Mouse (Mus musculus) kidney, embryonic 14.5 days (tissue): ENCODE measurements at regions not wholly inside any gene's neighbourhood (a gene's known extent, or its start where the extent isn't known, plus 50 kb on each side); places are given as distances from the start of the nearest gene placed in this dataset.

Source experiments
- ATAC-seq: fragments of 200-750 bp; cut with Nextera tagmentation; 2 replicates; pipeline ENCODE4 v1.8.0; 2017; ENCODE audit warnings: moderate number of reproducible peaks, mild to moderate bottlenecking, moderate TSS enrichment, moderate library complexity; ENCODE audit not compliant: low FRiP score, low TSS enrichment
- H3K27ac ChIP-seq: fragments of 300-500 bp; sonication (generic); 2 replicates; pipeline ENCODE4 v1.5.1; 2014; ENCODE audit warnings: low read depth, mild to moderate bottlenecking, low read length, moderate library complexity, mixed read lengths
- H3K27me3 ChIP-seq: fragments of 300-500 bp; sonication (generic); 2 replicates; pipeline ENCODE4 v1.6.1; 2014; ENCODE audit warnings: mild to moderate bottlenecking, low read length; ENCODE audit not compliant: control insufficient read depth, insufficient read depth
- H3K36me3 ChIP-seq: fragments of 300-500 bp; sonication (generic); 2 replicates; pipeline ENCODE4 v1.6.1; 2014; ENCODE audit warnings: low read length, mixed read lengths; ENCODE audit not compliant: control insufficient read depth, insufficient read depth
- H3K4me1 ChIP-seq: fragments of 300-500 bp; sonication (generic); 2 replicates; pipeline ENCODE4 v1.6.1; 2014; ENCODE audit warnings: low read length, mixed read lengths; ENCODE audit not compliant: control insufficient read depth, insufficient read depth
- H3K4me2 ChIP-seq: fragments of 300-500 bp; sonication (generic); replicated peaks from 2 replicates; pipeline ENCODE4 v1.6.1; 2014; ENCODE audit warnings: low read depth, mild to moderate bottlenecking, low read length
- H3K4me3 ChIP-seq: fragments of 300-500 bp; sonication (generic); 2 replicates; pipeline ENCODE4 v1.5.1; 2014; ENCODE audit warnings: mild to moderate bottlenecking, low read length
- H3K9ac ChIP-seq: fragments of 300-500 bp; sonication (generic); 2 replicates; pipeline ENCODE4 v1.6.1; 2014; ENCODE audit warnings: low read depth, mild to moderate bottlenecking, low read length, moderate library complexity
- H3K9me3 ChIP-seq: fragments of 300-500 bp; sonication (generic); 2 replicates; pipeline ENCODE4 v1.6.1; 2016; ENCODE audit warnings: low read length; ENCODE audit not compliant: control insufficient read depth
- WGBS: fragments of 180-500 bp; shearing (Covaris S2); extraction: QIAGEN DNeasy Blood & Tissue Kit; methylation state at CpG from one replicate; pipeline ENCODE4 v1.1.7; 2014; 5-methylcytosine and 5-hydroxymethylcytosine counted together

GRCm38 (mm10) chr1:166787945-166788344 is 106.3 kb upstream of the Fmo9 start:
- H3K27ac ChIP-seq, result no peak overlapping the region
- H3K4me3 ChIP-seq, result no peak overlapping the region
- no peak for ATAC-seq
- no peak overlapping the region for H3K4me2 ChIP-seq
- no peaks in the 10 kb centered on the region for H3K36me3 ChIP-seq
- no peaks in the 10 kb centered on the region for H3K9me3 ChIP-seq
- no peaks in the 10 kb centered on the region for H3K4me1 ChIP-seq
- H3K27me3 ChIP-seq, result no peaks in the 10 kb centered on the region
- WGBS, result 71% methylated on average over 1 of the region's 1 CpGs
- H3K9ac ChIP-seq, result no peak overlapping the region

GRCm38 (mm10) chr1:166788824-166789399 is 107.3 kb upstream of the Fmo9 start:
- no peaks in the 10 kb centered on the region for H3K9me3 ChIP-seq
- H3K36me3 ChIP-seq, result no peaks in the 10 kb centered on the region
- H3K27ac ChIP-seq, result no peak overlapping the region
- H3K27me3 ChIP-seq, result no peaks in the 10 kb centered on the region
- WGBS, result 65% methylated on average over 1 of the region's 1 CpGs
- no peak overlapping the region for H3K9ac ChIP-seq
- no peak overlapping the region for H3K4me3 ChIP-seq
- H3K4me1 ChIP-seq, result no peaks in the 10 kb centered on the region
- no peak overlapping the region for H3K4me2 ChIP-seq
- ATAC-seq, result no peak

- Histone ChIP-seq H3K27ac (no peak overlapping the region), H3K9ac (no peak overlapping the region), H3K36me3 (no peaks in the 10 kb centered on the region), H3K27me3 (no peaks in the 10 kb centered on the region), H3K4me3 (no peak overlapping the region), H3K9me3 (no peaks in the 10 kb centered on the region), H3K4me2 (no peak overlapping the region), H3K4me1 (peaks cover 4% of the 10 kb centered on the region; the same call in 1 of the 2 replicates)
- 77% methylated on average over 6 of the region's 6 CpGs for WGBS
- ATAC-seq, result no peak
Observed at GRCm38 (mm10) chr1:166793052-166793716, 111.5 kb upstream of the Fmo9 start.

- 43% methylated on average over 1 of the region's 1 CpGs for WGBS
- Histone ChIP-seq H3K4me3 (no peak overlapping the region), H3K4me1 (peaks cover 4% of the 10 kb centered on the region; the same call in 1 of the 2 replicates), H3K36me3 (no peaks in the 10 kb centered on the region), H3K9me3 (no peaks in the 10 kb centered on the region), H3K9ac (no peak overlapping the region), H3K27me3 (no peaks in the 10 kb centered on the region), H3K27ac (no peak overlapping the region), H3K4me2 (no peak overlapping the region)
- no peak for ATAC-seq
Observed at GRCm38 (mm10) chr1:166793717-166794081, 112.1 kb upstream of the Fmo9 start.

- no peaks in the 10 kb centered on the region for H3K27me3 ChIP-seq
- H3K9me3 ChIP-seq, result no peaks in the 10 kb centered on the region
- H3K27ac ChIP-seq, result no peak overlapping the region
- no peak for ATAC-seq
- WGBS, result 59% methylated on average over 14 of the region's 14 CpGs
- H3K9ac ChIP-seq, result no peak overlapping the region
- no peak overlapping the region for H3K4me3 ChIP-seq
- H3K4me1 ChIP-seq, result peaks cover 4% of the 10 kb centered on the region; the same call in 1 of the 2 replicates
- no peak overlapping the region for H3K4me2 ChIP-seq
- H3K36me3 ChIP-seq, result no peaks in the 10 kb centered on the region
Observed at GRCm38 (mm10) chr1:166794622-166795244, 113.1 kb upstream of the Fmo9 start.

- H3K27ac ChIP-seq, result no peak overlapping the region
- no peaks in the 10 kb centered on the region for H3K9me3 ChIP-seq
- H3K9ac ChIP-seq, result no peak overlapping the region
- 84% methylated on average over 4 of the region's 4 CpGs for WGBS
- H3K4me3 ChIP-seq, result no peak overlapping the region
- no peak for ATAC-seq
- no peaks in the 10 kb centered on the region for H3K27me3 ChIP-seq
- no peak overlapping the region for H3K4me2 ChIP-seq
- H3K4me1 ChIP-seq, result peaks cover 4% of the 10 kb centered on the region; the same call in 1 of the 2 replicates
- no peaks in the 10 kb centered on the region for H3K36me3 ChIP-seq
Observed at GRCm38 (mm10) chr1:166795613-166796012, 114.0 kb upstream of the Fmo9 start.

- Histone ChIP-seq H3K4me3 (no peak overlapping the region), H3K27me3 (no peaks in the 10 kb centered on the region), H3K4me1 (peaks cover 4% of the 10 kb centered on the region; the same call in 1 of the 2 replicates), H3K9ac (no peak overlapping the region), H3K36me3 (no peaks in the 10 kb centered on the region), H3K27ac (no peak overlapping the region), H3K9me3 (no peaks in the 10 kb centered on the region), H3K4me2 (no peak overlapping the region)
- ATAC-seq, result no peak
- WGBS, result 66% methylated on average over 6 of the region's 6 CpGs
Observed at GRCm38 (mm10) chr1:166796362-166796925, 114.8 kb upstream of the Fmo9 start.

- no peak for ATAC-seq
- WGBS, result 84% methylated on average over 4 of the region's 4 CpGs
- no peak overlapping the region for H3K9ac ChIP-seq
Observed at GRCm38 (mm10) chr1:166796931-166797330, 115.3 kb upstream of the Fmo9 start.

More at GRCm38 (mm10) chr1:166796931-166797330, 115.3 kb upstream of the Fmo9 start:
- no peak overlapping the region for H3K4me2 ChIP-seq
- H3K4me3 ChIP-seq, result no peak overlapping the region
- no peaks in the 10 kb centered on the region for H3K36me3 ChIP-seq
- peaks cover 4% of the 10 kb centered on the region; the same call in 1 of the 2 replicates for H3K4me1 ChIP-seq
- no peaks in the 10 kb centered on the region for H3K27me3 ChIP-seq
- no peak overlapping the region for H3K27ac ChIP-seq
- no peaks in the 10 kb centered on the region for H3K9me3 ChIP-seq
